Mouse (Mus musculus): Measurements from ENCODE around the gene Ptk7.
A peak's percentile ranks its signal among the peaks of the same experiment; 100 is the strongest.
"Not testable (repeated sequence)": the region's sequence is repeated elsewhere in the genome, so short reads cannot be mapped to it uniquely, and the experiment has no call there.

The Ptk7 gene

GRCm38 (mm10) chr17:46605126-46605525, 24.2 kb downstream of the Ptk7 start:
- no peak for DNase-seq

DNA sequence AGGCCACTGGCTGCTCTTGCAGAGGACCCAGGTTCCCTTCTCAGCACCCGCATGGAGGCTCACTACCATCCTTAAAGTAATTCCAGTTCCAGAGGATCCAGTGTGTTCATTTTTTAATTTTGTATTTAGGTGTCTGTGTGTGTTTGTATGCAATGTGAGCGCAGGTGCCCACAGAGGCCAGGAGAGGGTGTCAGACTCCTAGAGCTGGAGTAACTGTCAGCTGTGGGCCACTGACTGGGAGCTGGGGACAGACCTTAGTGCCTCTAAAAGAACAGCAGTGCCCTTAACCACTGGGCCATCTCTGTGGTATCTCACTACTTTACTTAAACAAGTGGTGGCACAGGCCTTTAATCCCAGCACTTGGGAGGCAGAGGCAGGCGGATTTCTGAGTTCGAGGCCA, 26.1 kb downstream of the Ptk7 start:
- DNase-seq, result no peak

- DNase-seq, result peak; percentile 79
Observed at GRCm38 (mm10) chr17:46602212-46602611, 27.1 kb downstream of the Ptk7 start.

- DNase-seq, result no peak
Observed at GRCm38 (mm10) chr17:46600569-46600968, 28.7 kb downstream of the Ptk7 start.

GRCm38 (mm10) chr17:46598963-46599362, 30.3 kb downstream of the Ptk7 start:
- DNase-seq, result no peak

DNA sequence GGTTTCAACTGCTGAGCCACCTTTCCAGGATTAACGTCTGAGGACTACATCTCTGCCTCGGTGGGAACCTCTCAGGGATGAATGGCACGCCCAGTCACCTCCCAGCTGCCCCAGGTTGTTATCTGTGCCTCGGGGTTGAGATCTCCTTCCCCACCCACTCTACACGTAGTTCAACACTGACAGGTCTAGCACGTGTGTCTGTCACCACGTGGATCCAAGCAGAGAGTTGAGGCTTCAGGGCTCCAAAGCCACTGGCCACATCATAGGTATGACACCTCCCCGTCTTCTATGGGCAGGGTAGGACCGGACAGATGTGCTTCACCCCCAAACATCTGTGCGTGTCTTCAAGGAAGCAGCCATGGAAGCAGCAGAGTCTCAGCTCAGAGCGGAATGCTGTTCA, 31.3 kb downstream of the Ptk7 start:
- DNase-seq, result no peak

DNA sequence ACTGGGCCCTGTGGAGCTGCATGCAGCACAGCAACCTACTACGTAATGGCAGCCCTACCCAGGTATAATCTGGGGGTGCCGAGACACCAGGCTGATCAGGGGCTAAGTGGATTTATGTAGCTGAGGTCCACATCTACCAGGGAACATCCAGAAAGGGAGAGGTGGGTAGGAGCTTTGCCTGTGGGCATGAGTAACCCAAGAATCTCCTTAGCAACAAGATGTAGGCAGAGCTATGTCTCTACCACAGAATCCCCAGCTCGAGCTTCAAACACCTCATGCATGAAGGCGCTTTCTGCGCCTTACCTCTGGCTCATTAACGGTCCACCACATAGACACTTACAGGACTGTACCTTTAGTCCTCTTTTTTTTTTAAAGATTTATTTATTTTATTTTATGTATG, 34.0 kb downstream of the Ptk7 start:
- no peak for DNase-seq

DNA sequence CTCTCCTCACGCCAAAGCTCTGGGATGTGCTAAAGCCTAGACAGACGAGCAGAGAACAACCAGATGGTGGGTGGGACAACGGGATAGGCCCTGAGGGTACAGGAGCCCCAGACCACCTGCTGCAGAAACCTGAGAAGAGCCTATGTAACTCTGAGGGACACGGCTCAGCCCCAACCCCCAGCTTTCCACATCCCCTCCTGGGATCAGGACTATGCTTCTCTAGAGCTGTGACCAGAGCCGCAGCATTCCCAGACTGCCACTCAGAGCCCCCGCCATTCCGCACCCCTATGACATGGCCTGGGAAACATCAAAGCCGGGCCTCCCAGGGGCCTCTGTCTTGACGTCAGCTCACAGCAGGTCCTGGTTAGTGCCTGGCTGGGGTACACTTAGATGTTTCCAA, 34.7 kb downstream of the Ptk7 start:
- no peak for DNase-seq

GRCm38 (mm10) chr17:46593124-46593523, 36.2 kb downstream of the Ptk7 start:
- DNase-seq, result no peak

DNA sequence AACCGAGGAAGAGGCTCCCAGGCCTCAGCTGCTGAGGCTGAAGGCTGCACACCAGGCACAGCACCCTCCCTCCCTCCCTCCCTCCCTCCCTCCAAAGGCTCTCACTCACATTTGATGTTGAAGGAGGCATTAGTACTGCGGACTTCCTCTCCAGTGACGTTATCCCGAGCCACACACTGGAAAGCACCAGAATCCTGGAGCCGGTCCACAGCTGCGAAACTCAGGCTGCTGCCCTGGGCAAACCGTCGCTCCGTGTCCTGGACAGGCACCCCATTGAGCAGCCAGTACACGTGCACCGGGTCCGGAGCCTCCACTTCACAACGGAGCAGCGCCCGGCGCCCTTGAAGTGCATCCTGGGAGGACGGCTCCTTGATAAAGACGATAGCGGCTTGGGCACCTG, 37.9 kb downstream of the Ptk7 start:
- peak; percentile 55 for DNase-seq

DNA sequence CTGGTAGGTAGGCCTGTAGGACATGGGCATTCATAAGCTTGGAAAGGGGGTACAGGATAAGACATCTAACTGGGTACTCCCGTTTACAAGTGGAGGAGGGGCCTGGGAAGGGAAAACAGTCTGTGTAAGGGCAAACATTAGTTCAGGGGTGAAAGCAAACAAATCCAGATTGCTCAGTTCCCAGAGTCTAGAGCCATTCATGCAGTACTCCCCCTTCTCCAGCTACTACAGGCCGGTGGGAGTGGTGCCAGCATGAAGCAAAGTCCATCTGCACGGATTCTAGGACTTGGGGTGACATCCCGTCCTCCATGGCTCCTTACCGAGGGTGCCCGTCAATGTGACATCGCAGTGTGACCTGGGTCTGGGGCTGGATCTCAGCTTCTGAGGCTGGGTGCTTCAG, 38.9 kb downstream of the Ptk7 start:
- no peak for DNase-seq

- DNase-seq, result no peak
Observed at GRCm38 (mm10) chr17:46589635-46590314, 39.5 kb downstream of the Ptk7 start.

DNA sequence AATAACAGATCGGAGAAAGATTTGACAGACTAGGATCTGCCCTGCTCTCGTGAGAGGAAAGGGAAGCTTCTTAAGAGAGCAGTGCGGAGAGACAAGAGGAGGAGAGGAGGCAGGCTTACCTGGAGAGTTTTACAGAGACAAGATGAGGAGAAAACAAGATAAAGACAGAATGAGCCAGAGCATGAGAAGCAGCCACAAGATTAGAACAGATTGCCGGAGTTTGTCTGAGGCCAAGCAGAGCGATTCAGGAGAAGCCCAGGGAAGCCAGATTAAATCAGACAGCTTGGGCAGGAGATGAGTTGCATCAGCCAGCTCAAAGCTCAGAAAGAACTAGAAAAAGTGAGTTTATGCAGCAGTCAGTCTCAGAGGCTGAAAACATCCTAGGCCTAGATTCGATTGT, 40.4 kb downstream of the Ptk7 start:
- DNase-seq, result no peak

- no peak for DNase-seq
Observed at GRCm38 (mm10) chr17:46588173-46588572, 41.1 kb downstream of the Ptk7 start.

DNA sequence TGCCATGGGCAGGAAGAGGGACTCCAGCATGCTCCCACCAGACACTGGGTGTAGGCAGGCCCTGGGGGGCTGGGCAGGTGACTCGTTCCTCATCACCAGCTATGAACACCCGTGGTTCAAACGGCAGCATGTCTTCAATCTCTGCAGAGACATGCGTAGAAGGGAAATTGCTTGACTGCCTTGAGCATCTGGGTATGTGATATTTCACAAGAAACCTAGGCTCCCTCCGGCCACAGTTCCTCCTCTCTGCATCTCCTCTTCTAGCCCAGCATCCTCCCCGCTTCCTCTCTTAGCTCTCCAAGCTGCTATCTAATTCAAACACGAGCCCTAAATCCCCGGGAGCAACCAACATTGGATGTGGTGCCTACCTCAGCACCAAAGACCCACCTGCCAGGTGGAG, 43.0 kb downstream of the Ptk7 start:
- DNase-seq, result no peak

DNA sequence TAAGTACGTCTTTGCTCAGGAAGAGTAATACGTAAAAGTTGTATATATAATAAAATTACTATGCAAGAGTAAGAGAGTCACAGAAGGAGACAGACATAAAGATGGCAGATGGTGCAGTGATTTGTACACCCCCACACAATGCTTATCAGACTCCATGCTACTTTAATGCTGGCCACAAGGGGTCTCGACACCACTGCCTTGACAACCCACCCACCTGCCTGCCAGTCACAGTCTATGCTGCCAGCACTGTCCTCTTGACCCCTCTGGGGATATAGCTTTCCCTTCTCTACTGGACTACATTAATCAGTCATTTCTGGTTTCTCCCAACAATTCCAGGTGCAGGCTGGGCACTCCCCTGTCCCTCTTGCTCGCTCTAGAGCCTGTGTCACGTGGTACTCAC, 50.7 kb downstream of the Ptk7 start:
- DNase-seq, result no peak

DNA sequence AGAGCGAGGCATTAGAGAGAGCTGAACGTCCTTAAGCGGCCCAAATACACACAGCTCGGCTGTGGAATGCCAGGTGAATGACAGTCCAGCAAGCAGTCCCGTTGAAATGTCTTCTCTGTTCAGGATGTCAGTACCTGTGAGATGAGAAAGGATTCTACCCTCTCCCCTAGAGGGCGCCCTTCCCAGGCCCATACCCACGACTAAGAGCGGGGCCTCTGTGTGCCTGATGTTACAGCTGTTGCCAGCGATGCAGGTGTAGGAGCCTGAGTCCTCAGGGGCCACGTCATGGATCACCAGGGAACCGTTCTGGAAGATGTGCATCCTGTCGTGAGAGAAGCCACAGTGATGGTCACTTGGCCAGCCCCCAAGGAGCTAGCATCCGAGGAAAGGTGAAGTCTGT, 53.2 kb downstream of the Ptk7 start:
- DNase-seq, result peak; percentile 43

DNA sequence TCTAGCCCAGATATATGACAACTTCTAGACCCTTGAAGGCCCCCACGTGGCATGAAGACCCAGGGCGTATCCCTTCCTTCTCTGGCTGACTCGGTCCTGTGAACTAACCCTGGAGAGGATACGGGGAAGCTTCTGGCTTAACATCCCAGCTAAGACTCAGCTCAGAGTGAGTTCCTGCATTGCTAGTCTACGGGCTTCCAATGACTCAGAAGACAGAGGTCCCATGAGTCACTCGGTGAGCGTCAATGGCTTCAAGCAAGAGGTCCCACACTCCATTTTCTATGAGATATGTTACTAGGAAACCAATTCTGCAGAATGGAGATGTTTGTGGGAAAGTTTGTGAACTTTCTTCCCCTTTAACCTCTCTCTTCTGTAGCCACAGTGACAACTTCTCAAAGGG, 54.8 kb downstream of the Ptk7 start:
- no peak for DNase-seq

DNA sequence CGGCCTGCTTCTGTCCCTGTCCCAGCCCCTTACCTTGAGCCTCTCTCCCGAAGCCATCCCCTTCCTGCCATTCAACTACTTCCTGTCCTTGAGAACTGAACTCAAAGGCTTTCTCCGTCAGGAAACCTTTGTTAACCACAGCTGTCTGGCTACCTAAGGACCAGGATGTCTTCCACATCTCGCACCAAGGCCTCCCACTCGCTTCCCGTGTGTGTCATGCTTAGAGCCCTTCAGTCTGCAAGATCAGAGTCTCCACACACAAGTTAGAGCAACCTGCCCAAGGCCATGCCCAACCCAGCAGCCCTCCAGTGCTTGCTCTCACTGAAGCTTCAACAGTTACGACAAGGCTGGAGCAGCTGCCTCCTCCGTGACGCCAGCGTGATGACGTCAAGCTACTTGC, 58.3 kb downstream of the Ptk7 start:
- no peak for DNase-seq

DNA sequence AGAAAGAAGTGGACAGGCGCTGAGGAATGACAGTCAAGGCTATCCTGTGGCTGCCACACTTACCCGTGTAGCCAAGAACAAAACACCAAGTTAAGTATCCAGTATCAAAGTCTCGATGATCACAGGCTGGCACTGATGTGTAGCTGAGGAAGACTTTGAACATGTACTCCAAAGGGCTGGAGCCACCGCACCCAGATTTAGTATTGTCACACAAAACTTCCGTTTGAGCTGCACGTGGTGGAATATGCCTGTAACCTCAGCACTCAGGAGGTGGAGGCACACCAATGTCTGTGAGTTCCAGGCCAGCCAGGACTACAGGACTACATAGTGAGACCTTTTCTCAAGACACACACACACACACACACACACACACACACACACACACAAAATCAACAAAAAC, 70.2 kb downstream of the Ptk7 start:
- no peak for DNase-seq

DNA sequence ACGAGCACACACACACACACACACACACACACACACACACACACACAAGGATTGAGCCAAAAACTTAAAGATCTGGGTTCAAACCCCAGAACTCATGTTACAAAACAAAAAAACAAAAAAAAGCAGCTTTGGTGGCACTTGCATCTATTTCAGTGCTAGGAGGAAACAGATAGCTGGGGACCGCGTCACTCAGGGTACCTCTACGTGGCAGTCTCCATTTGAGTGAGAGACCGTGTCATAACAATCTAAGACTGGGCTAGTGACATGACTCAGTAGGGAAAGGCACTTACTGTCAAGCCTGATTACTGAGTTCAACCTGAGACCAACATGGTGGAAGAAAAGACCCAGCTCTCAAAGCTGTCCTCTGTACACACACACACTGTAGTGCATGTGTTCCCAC, 71.2 kb downstream of the Ptk7 start:
- no peak for DNase-seq

DNA sequence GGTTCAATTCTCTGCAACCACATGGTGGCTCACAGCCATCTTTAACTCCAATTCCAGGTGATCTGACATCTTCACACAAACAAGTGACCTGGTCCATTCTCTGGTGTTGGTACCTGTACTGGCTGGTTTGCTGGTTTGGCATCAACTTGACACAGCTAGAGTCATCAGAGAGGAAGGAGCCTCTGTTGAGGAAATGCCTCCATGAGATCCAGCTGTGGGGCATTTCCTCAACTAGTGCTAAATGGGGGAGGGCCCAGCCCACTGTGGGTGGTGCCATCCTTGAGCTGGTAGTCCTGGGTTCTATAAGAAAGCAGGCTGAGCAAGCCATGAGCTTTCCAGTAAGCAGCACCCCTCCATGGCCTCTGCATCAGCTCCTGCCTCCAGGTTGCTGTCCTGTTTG, 72.0 kb downstream of the Ptk7 start:
- not testable (repeated sequence) for DNase-seq

DNA sequence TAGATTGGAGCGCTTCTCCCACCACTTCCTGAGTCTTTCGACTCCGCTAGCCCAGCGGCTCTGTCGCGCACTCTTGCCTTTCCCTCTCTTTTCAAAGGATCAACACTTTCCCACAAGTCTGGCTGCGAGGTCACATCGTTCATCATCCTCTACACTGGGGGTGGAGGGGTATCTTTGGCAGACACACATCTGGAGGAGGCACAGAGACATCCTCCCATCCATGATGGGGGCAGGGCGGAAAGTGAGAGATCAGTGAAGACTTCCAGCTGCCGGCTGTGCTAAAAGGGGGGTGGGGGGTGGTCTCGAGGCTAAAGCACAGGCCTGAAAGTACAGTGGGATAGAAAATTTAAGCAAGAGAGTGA, 72.7 kb downstream of the Ptk7 start:
- DNase-seq, result peak; percentile 78

GRCm38 (mm10) chr17:46555673-46556583, 73.4 kb downstream of the Ptk7 start, which contains the start of gene Srf:
Gene Srf, minus strand, starts transcription at chr17:46556175.
- DNase-seq, result peak; percentile 99
